Mouse (Mus musculus) ES-E14 (cell line): Measurements from ENCODE around the gene Cars. TPM values are rescaled to one million over a fixed set of nuclear protein-coding genes. Genes with fewer than 3 reads are reported as not detected.

Source experiments
- DNase-seq: peaks from one replicate; pipeline ENCODE4 v3.0.0-alpha.2; 2013; ENCODE audit warnings: low read depth, low spot score
- H3K27ac ChIP-seq: 2 replicates; pipeline ENCODE4 v1.5.1; 2012; ENCODE audit warnings: low read depth, mild to moderate bottlenecking, low read length, moderate library complexity, mixed read lengths; ENCODE audit not compliant: poor library complexity, insufficient read depth, severe bottlenecking
- H3K36me3 ChIP-seq: 2 replicates; pipeline ENCODE4 v1.6.1; 2012; ENCODE audit warnings: mild to moderate bottlenecking, low read length, moderate library complexity, mixed read lengths; ENCODE audit not compliant: control insufficient read depth, poor library complexity, insufficient read depth, severe bottlenecking
- H3K4me1 ChIP-seq, 2 experiments: fragments of 150-350 bp in 1 of 2; sonication (generic) in 1 of 2; 2 replicates each; pipeline ENCODE4 v1.6.1; 2012; ENCODE audit warnings: low read length in 2 of 2, mild to moderate bottlenecking in 1 of 2, mixed read lengths in 1 of 2; ENCODE audit not compliant: control insufficient read depth in 2 of 2, insufficient read depth in 2 of 2, poor library complexity in 1 of 2
- H3K4me3 ChIP-seq, 2 experiments: fragments of 150-350 bp in 1 of 2; sonication (generic) in 1 of 2; 2 replicates each; pipeline ENCODE4 v1.5.1; 2012; ENCODE audit warnings: low read length in 2 of 2, low read depth in 1 of 2, mild to moderate bottlenecking in 1 of 2, mixed read lengths in 1 of 2; ENCODE audit not compliant: insufficient read depth in 1 of 2, poor library complexity in 1 of 2, severe bottlenecking in 1 of 2
- H3K9ac ChIP-seq: 2 replicates; pipeline ENCODE4 v1.6.1; 2012; ENCODE audit warnings: low read depth, mild to moderate bottlenecking, low read length, mixed read lengths; ENCODE audit not compliant: poor library complexity, insufficient read depth, severe bottlenecking
- H3K9me3 ChIP-seq: fragments of 150-350 bp; sonication (generic); 2 replicates; pipeline ENCODE4 v1.6.1; 2012; ENCODE audit warnings: low read depth, mild to moderate bottlenecking, low read length; ENCODE audit not compliant: control insufficient read depth, insufficient read depth
- CHD2 ChIP-seq: IDR thresholded peaks from 2 replicates; pipeline ENCODE4 v1.6.1; 2014; ENCODE audit warnings: mild to moderate bottlenecking, low read depth, low read length, inconsistent platforms
- HCFC1 ChIP-seq: IDR thresholded peaks from 2 replicates; pipeline ENCODE4 v1.6.1; 2012; ENCODE audit warnings: low read length, inconsistent platforms, borderline replicate concordance; ENCODE audit not compliant: insufficient read depth
- MAFK ChIP-seq: IDR thresholded peaks from 2 replicates; pipeline ENCODE4 v1.6.1; 2014; ENCODE audit warnings: mild to moderate bottlenecking, low read depth, low read length, inconsistent platforms; ENCODE audit not compliant: insufficient read depth
- ZC3H11A ChIP-seq: IDR thresholded peaks from 2 replicates; pipeline ENCODE4 v1.6.1; 2012; ENCODE audit warnings: low read depth, mild to moderate bottlenecking, inconsistent platforms, low read length, borderline replicate concordance
- ZNF384 ChIP-seq: IDR thresholded peaks from 2 replicates; pipeline ENCODE4 v1.6.1; 2012; ENCODE audit warnings: low read depth, low read length, inconsistent platforms
- in situ Hi-C, 2 experiments: fragments of 600-800 bp; cut with MboI; formaldehyde crosslinking; loops; one replicate each; pipeline ENCODE4 v1.15.1; 2025; ENCODE audit warnings: low sequenced_read_pairs in 2 of 2, inconsistent platforms in 1 of 2; ENCODE audit not compliant: unreplicated experiment in 2 of 2
- total RNA-seq: library from RNA; depleted of rRNA; stranded (reverse); fragments of 300-350 nt; gene quantifications from 2 replicates; pipeline ENCODE4 v1.2.3, GENCODE M21; 2012

The Cars gene
- total RNA-seq, 1 experiment: 153 TPM

- H3K9ac ChIP-seq: no peak overlapping the region
- in situ Hi-C loops: no loop called here
- H3K4me3 ChIP-seq: no peak overlapping the region
- no peak overlapping the region for H3K27ac ChIP-seq
- no peaks in the 10 kb centered on the region for H3K36me3 ChIP-seq
- H3K9me3 ChIP-seq: no peaks in the 10 kb centered on the region
- TF ChIP-seq ZC3H11A: no peak
- no peak for TF ChIP-seq CHD2
- TF ChIP-seq MAFK: no peak
- no peak for TF ChIP-seq ZNF384
- no peak for TF ChIP-seq HCFC1
- DNase-seq: no peak
- no peaks in the 10 kb centered on the region for H3K4me1 ChIP-seq
Observed at GRCm38 (mm10) chr7:143626178-143626577, 26.3 kb upstream of the Cars start.

GRCm38 (mm10) chr7:143625151-143625550 is 25.3 kb upstream of the Cars start:
- H3K9me3 ChIP-seq: no peaks in the 10 kb centered on the region
- H3K4me3 ChIP-seq: no peak overlapping the region
- in situ Hi-C loops: no loop called here
- no peaks in the 10 kb centered on the region for H3K36me3 ChIP-seq
- TF ChIP-seq CHD2 (no peak), ZC3H11A (no peak), HCFC1 (no peak), MAFK (no peak), ZNF384 (no peak)
- no peaks in the 10 kb centered on the region for H3K4me1 ChIP-seq
- no peak overlapping the region for H3K27ac ChIP-seq
- DNase-seq: no peak
- no peak overlapping the region for H3K9ac ChIP-seq

GRCm38 (mm10) chr7:143624561-143624960 is 24.7 kb upstream of the Cars start:
- no peak for DNase-seq
- in situ Hi-C loops: no loop called here
- TF ChIP-seq CHD2 (no peak), ZNF384 (no peak), MAFK (no peak), HCFC1 (no peak), ZC3H11A (no peak)
- Histone ChIP-seq H3K9me3 (no peaks in the 10 kb centered on the region), H3K4me1 (no peaks in the 10 kb centered on the region), H3K36me3 (no peaks in the 10 kb centered on the region), H3K27ac (no peak overlapping the region), H3K9ac (no peak overlapping the region), H3K4me3 (no peak overlapping the region)

- TF ChIP-seq HCFC1 (no peak), CHD2 (no peak), ZC3H11A (no peak), ZNF384 (no peak), MAFK (no peak)
- H3K4me1 ChIP-seq: no peaks in the 10 kb centered on the region
- no peak overlapping the region for H3K4me3 ChIP-seq
- H3K9ac ChIP-seq: no peak overlapping the region
- in situ Hi-C loops: no loop called here
- DNase-seq: no peak
- no peak overlapping the region for H3K27ac ChIP-seq
- no peaks in the 10 kb centered on the region for H3K36me3 ChIP-seq
- no peaks in the 10 kb centered on the region for H3K9me3 ChIP-seq
Observed at GRCm38 (mm10) chr7:143620951-143621350, 21.1 kb upstream of the Cars start.
